Mouse (Mus musculus) cerebellum, adult 11 months (tissue): ENCODE data around the gene Ppp1r35.

ENCODE experiments used
- DNase-seq: peaks from one replicate; pipeline ENCODE4 v3.0.0; 2022

Gene Ppp1r35

GRCm38 (mm10) chr5:137784546-137784945 lies 5.9 kb downstream of the Ppp1r35 start:
- DNase-seq = peak; percentile 42

- DNase-seq = no peak
Observed at GRCm38 (mm10) chr5:137785164-137786031, 6.7 kb downstream of the Ppp1r35 start.

- DNase-seq = peak; percentile 99
Observed at GRCm38 (mm10) chr5:137786109-137786942, 7.7 kb downstream of the Ppp1r35 start.

GRCm38 (mm10) chr5:137787151-137787928 lies 8.7 kb downstream of the Ppp1r35 start, which contains the start of the genes Mepce and Zcwpw1:
Gene Mepce (minus strand): TSS chr5:137787655.
Gene Zcwpw1 (plus strand): TSS chr5:137787798.
- peak; percentile 97 for DNase-seq

- DNase-seq = peak; percentile 63
Observed at GRCm38 (mm10) chr5:137788171-137788570, 9.5 kb downstream of the Ppp1r35 start.

GRCm38 (mm10) chr5:137788946-137789531 lies 10.4 kb downstream of the Ppp1r35 start:
- DNase-seq = no peak

- DNase-seq = no peak
Observed at GRCm38 (mm10) chr5:137791553-137791952, 12.9 kb downstream of the Ppp1r35 start.

- DNase-seq = no peak
Observed at GRCm38 (mm10) chr5:137796606-137797005, 18.0 kb downstream of the Ppp1r35 start.

GRCm38 (mm10) chr5:137800917-137801316 lies 22.3 kb downstream of the Ppp1r35 start:
- no peak for DNase-seq

- DNase-seq = no peak
Observed at GRCm38 (mm10) chr5:137806158-137806557, 27.5 kb downstream of the Ppp1r35 start.

- no peak for DNase-seq
Observed at GRCm38 (mm10) chr5:137808316-137808715, 29.7 kb downstream of the Ppp1r35 start.

GRCm38 (mm10) chr5:137817466-137818222 lies 39.0 kb downstream of the Ppp1r35 start:
- no peak for DNase-seq

GRCm38 (mm10) chr5:137822126-137822525 lies 43.5 kb downstream of the Ppp1r35 start:
- no peak for DNase-seq

GRCm38 (mm10) chr5:137822602-137823001 lies 44.0 kb downstream of the Ppp1r35 start:
- no peak for DNase-seq

- DNase-seq = no peak
Observed at GRCm38 (mm10) chr5:137823455-137824045, 44.9 kb downstream of the Ppp1r35 start.

GRCm38 (mm10) chr5:137825030-137825429 lies 46.4 kb downstream of the Ppp1r35 start:
- no peak for DNase-seq

GRCm38 (mm10) chr5:137825971-137826370 lies 47.3 kb downstream of the Ppp1r35 start:
- DNase-seq = no peak

- no peak for DNase-seq
Observed at GRCm38 (mm10) chr5:137826421-137826820, 47.8 kb downstream of the Ppp1r35 start.

GRCm38 (mm10) chr5:137828694-137829093 lies 50.0 kb downstream of the Ppp1r35 start:
- DNase-seq = no peak
